Comparison of ENCODE assay signal across 8 mouse cellular contexts in the genomic region with DNA sequence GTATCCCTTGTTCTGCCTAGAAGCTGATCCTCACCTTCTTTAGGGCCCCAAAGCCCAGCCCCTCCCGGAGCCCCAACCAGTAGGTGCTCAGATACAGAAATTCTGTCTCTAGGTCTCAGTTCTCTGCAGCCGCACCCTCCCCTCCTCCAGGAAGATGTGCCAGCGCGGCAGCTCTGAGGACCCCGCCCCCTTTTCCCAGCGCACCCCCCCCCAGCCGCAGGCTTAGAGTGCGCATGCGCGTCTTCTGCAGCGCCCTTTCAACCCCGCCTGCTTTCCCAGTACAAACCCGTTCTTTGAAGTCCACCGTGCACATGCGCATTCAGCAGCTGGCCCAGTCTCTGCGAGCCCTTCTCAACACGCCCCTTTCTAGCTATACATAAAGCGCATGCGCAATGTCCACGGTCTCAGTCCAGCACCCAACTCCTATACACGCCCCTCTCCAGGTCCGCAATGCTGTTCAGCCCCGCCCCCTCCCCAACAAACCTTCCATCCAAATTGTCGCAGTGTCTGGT. TPM values are rescaled to one million over a fixed set of nuclear protein-coding genes. Genes with fewer than 3 reads are reported as not detected.
A peak's percentile ranks its signal among the peaks of the same experiment; 100 is the strongest.
DNase-seq lines count a peak whose midpoint lies in the region; ATAC-seq and TF ChIP-seq lines count a peak whose summit lies in the region.

No protein-coding gene starts in this region.

- H3K9me3 ChIP-seq in erythroblast, embryonic 14.5 days (ENCODE audit: control insufficient read depth, low read length) = no peaks in the 10 kb centered on the region
- no peaks in the 10 kb centered on the region for H3K9me3 ChIP-seq in embryonic facial prominence, embryonic 12.5 days
- H3K9me3 ChIP-seq in limb, embryonic 11.5 days (ENCODE audit: control insufficient read depth, low read length) = no peaks in the 10 kb centered on the region
- no peaks in the 10 kb centered on the region for H3K9me3 ChIP-seq in midbrain, embryonic 13.5 days

- H3K9ac ChIP-seq in embryonic facial prominence, embryonic 12.5 days = peak overlapping the region; percentile 42
- H3K9ac ChIP-seq in heart, adult 2 months (ENCODE audit: low read depth, low read length) = peak overlapping the region; percentile 50
- H3K9ac ChIP-seq in limb, embryonic 11.5 days (ENCODE audit: low read length) = no peak overlapping the region
- H3K9ac ChIP-seq in midbrain, embryonic 13.5 days (replicated peaks) = peak overlapping the region; percentile 59

- H3K4me2 ChIP-seq in embryonic facial prominence, embryonic 12.5 days (replicated peaks) = peak overlapping the region; percentile 63
- H3K4me2 ChIP-seq in limb, embryonic 11.5 days (ENCODE audit: low read depth, severe bottlenecking) = peak overlapping the region; percentile 43
- H3K4me2 ChIP-seq in midbrain, embryonic 13.5 days (replicated peaks) = peak overlapping the region; percentile 58

- no peaks in the 10 kb centered on the region; the same call in 1 of the 2 replicates for H3K36me3 ChIP-seq in erythroblast, embryonic 14.5 days (ENCODE audit: control insufficient read depth)
- peaks cover 28% of the 10 kb centered on the region for H3K36me3 ChIP-seq in embryonic facial prominence, embryonic 12.5 days
- H3K36me3 ChIP-seq in heart, adult 2 months (ENCODE audit: control insufficient read depth, insufficient read depth, low read length) = no peaks in the 10 kb centered on the region
- H3K36me3 ChIP-seq in kidney, adult 2 months (ENCODE audit: control insufficient read depth, insufficient read depth, low read length) = no peaks in the 10 kb centered on the region
- H3K36me3 ChIP-seq in limb, embryonic 11.5 days (ENCODE audit: control insufficient read depth, insufficient read depth, low read length) = no peaks in the 10 kb centered on the region
- H3K36me3 ChIP-seq in midbrain, embryonic 13.5 days = peaks cover 36% of the 10 kb centered on the region

- H3K27ac ChIP-seq in embryonic facial prominence, embryonic 12.5 days = peak overlapping the region; percentile 70
- peak overlapping the region; percentile 67 for H3K27ac ChIP-seq in heart, adult 2 months
- no peak overlapping the region for H3K27ac ChIP-seq in kidney, adult 2 months (ENCODE audit: insufficient read depth, low read depth, low read length)
- H3K27ac ChIP-seq in limb, embryonic 11.5 days (replicated peaks; ENCODE audit: low read depth, low read length) = no peak overlapping the region
- peak overlapping the region; percentile 83; the same call in 1 of the 2 replicates for H3K27ac ChIP-seq in midbrain, embryonic 13.5 days

- no peak for TF ChIP-seq POLR2A in heart, adult 2 months (IDR thresholded peaks at IDR 0.05; ENCODE audit: insufficient read depth, low read depth, low read length)
- TF ChIP-seq POLR2A in kidney, adult 2 months (IDR thresholded peaks at IDR 0.05; ENCODE audit: low read depth, low read length) = no peak

- intact Hi-C loops in heart, adult 2 months (cut with DNase I) = loop anchor here (5.0 to 10.0 kb wide), 2 partner anchors 218 to 284 kb away; a partner anchor contains a TSS

- TF ChIP-seq CTCF in heart, adult 2 months (IDR thresholded peaks at IDR 0.05) = no peak
- no peak for TF ChIP-seq CTCF in kidney, adult 2 months (conservative IDR thresholded peaks at IDR 0.05; ENCODE audit: insufficient read depth, insufficient read length, low read depth, low read length)

- 20% methylated on average over 24 of the region's 24 CpGs for WGBS in embryonic facial prominence, embryonic 12.5 days
- 14% methylated on average over 24 of the region's 24 CpGs for WGBS in heart, adult 2 months
- 2% methylated on average over 24 of the region's 24 CpGs for WGBS in kidney, adult 2 months
- 16% methylated on average over 22 of the region's 24 CpGs for WGBS in limb, embryonic 11.5 days
- WGBS in midbrain, embryonic 13.5 days = 27% methylated on average over 24 of the region's 24 CpGs

- no peaks in the 10 kb centered on the region for H3K79me2 ChIP-seq in heart, adult 2 months (replicated peaks; ENCODE audit: control insufficient read depth, insufficient read depth, low read length)

- H3K4me3 ChIP-seq in erythroblast, embryonic 14.5 days (replicated peaks) = peak overlapping the region; percentile 57
- H3K4me3 ChIP-seq in embryonic facial prominence, embryonic 12.5 days = peak overlapping the region; percentile 46
- H3K4me3 ChIP-seq in heart, adult 2 months = peak overlapping the region; percentile 54
- H3K4me3 ChIP-seq in kidney, adult 2 months (ENCODE audit: insufficient read depth, low read depth, low read length) = peak overlapping the region; percentile 50
- peak overlapping the region; percentile 47 for H3K4me3 ChIP-seq in limb, embryonic 11.5 days (ENCODE audit: low read depth, low read length)
- peak overlapping the region; percentile 51 for H3K4me3 ChIP-seq in midbrain, embryonic 13.5 days (replicated peaks)

- H3K4me1 ChIP-seq in erythroblast, embryonic 14.5 days (ENCODE audit: control insufficient read depth) = peaks cover 7% of the 10 kb centered on the region
- no peaks in the 10 kb centered on the region for H3K4me1 ChIP-seq in embryonic facial prominence, embryonic 12.5 days
- H3K4me1 ChIP-seq in heart, adult 2 months (ENCODE audit: control insufficient read depth, insufficient read depth, low read length) = no peaks in the 10 kb centered on the region
- H3K4me1 ChIP-seq in kidney, adult 2 months (ENCODE audit: control insufficient read depth, insufficient read depth, low read length) = no peaks in the 10 kb centered on the region
- H3K4me1 ChIP-seq in limb, embryonic 11.5 days (ENCODE audit: control insufficient read depth, insufficient read depth, low read length) = no peaks in the 10 kb centered on the region
- H3K4me1 ChIP-seq in midbrain, embryonic 13.5 days (replicated peaks) = peaks cover 8% of the 10 kb centered on the region

- no peak for ATAC-seq in erythroblast, adult 5-6 weeks (replicated peaks; ENCODE audit: low FRiP score, poor library complexity, severe bottlenecking)
- peak; percentile 94 for ATAC-seq in embryonic facial prominence, embryonic 12.5 days (ENCODE audit: insufficient number of reproducible peaks, insufficient read depth, low FRiP score, low TSS enrichment)
- ATAC-seq in limb, embryonic 11.5 days (ENCODE audit: insufficient number of reproducible peaks, low FRiP score, low TSS enrichment, low read depth) = peak; percentile 97
- ATAC-seq in midbrain, embryonic 13.5 days = peak; percentile 95

- no peak for TF ChIP-seq EP300 in heart, adult 2 months (IDR thresholded peaks at IDR 0.05; ENCODE audit: insufficient read depth, low read depth, low read length)

- H3K27me3 ChIP-seq in erythroblast, embryonic 14.5 days (ENCODE audit: control insufficient read depth) = no peaks in the 10 kb centered on the region; the same call in 1 of the 2 replicates
- 0 out of 2 replicates have a peak, but pooled peaks cover 5% of the 10 kb centered on the region for H3K27me3 ChIP-seq in embryonic facial prominence, embryonic 12.5 days
- H3K27me3 ChIP-seq in heart, adult 2 months (ENCODE audit: control insufficient read depth, insufficient read depth, low read length) = no peaks in the 10 kb centered on the region
- H3K27me3 ChIP-seq in kidney, adult 2 months (replicated peaks; ENCODE audit: control insufficient read depth, insufficient read depth, low read length) = no peaks in the 10 kb centered on the region
- H3K27me3 ChIP-seq in limb, embryonic 11.5 days (ENCODE audit: control insufficient read depth, insufficient read depth, low read length) = no peaks in the 10 kb centered on the region
- no peaks in the 10 kb centered on the region for H3K27me3 ChIP-seq in midbrain, embryonic 13.5 days

- peak; percentile 80 to 89 for DNase-seq in heart, adult 2 months
- peak; percentile 90 for DNase-seq in kidney, adult 2 months
- DNase-seq in limb, embryonic 11.5 days (ENCODE audit: low spot score) = peak; percentile 87
- peak; percentile 12 for DNase-seq in spleen, adult 12 weeks (ENCODE audit: low spot score)

RNA-seq across cellular contexts. Expression of a gene that starts 1.3 kb away (rescaled TPM):
- polyA plus RNA-seq in erythroblast, embryonic 14.5 days (2012) = 0.15 TPM in 2 replicates
- total RNA-seq in erythroblast, adult 5-6 weeks (2015; ENCODE audit: low replicate concordance) = 1.7 TPM in 1 of 2 replicates, not detected in the other
- total RNA-seq in erythroblast, adult 5-6 weeks (2017; ENCODE audit: low replicate concordance) = 2.4 and 2.5 TPM in 2 replicates
- polyA plus RNA-seq in embryonic facial prominence, embryonic 12.5 days (2016; fragmentation: Nextera tagmentation; extraction: Ambion mirVana) = 589 and 607 TPM in 2 replicates
- total RNA-seq in heart, adult 2 months (2021) = 10 to 100 TPM; 20.8 to 23.1 TPM
- 24.1 and 37.7 TPM in 2 replicates for polyA plus RNA-seq in heart, adult 2 months (2012; rRNA removed)
- 23.6 and 26.1 TPM in 2 replicates for polyA plus RNA-seq in kidney, adult 2 months (2012; rRNA removed)
- 494 TPM in 2 replicates for polyA plus RNA-seq in limb, embryonic 11.5 days (2014; fragmentation: Nextera tagmentation; extraction: Ambion mirVana)
- 339 and 348 TPM in 2 replicates for polyA plus RNA-seq in midbrain, embryonic 13.5 days (2015; fragmentation: Nextera tagmentation; extraction: Ambion mirVana)

Comparison
In these comparisons a context has a peak if more than half of its experiments do, and no peak if none do; other contexts are left out.
1. H3K27ac ChIP-seq: peak in embryonic facial prominence, embryonic 12.5 days (single experiment), heart, adult 2 months (single experiment) and midbrain, embryonic 13.5 days (single experiment); none in kidney, adult 2 months (single experiment) and limb, embryonic 11.5 days (single experiment).
2. DNase-seq: peak in every context shown above with its lines; median percentile 90 in kidney, adult 2 months; 87 in limb, embryonic 11.5 days; 84 in heart, adult 2 months; 12 in spleen, adult 12 weeks.
3. RNA of a gene that starts 1.3 kb away (polyA plus RNA-seq): 589 to 607 TPM in embryonic facial prominence, embryonic 12.5 days, 494 TPM in limb, embryonic 11.5 days, 339 to 348 TPM in midbrain, embryonic 13.5 days, 24.1 to 37.7 TPM in heart, adult 2 months and 23.6 to 26.1 TPM in kidney, adult 2 months; 0.15 TPM in erythroblast, embryonic 14.5 days; every median in the first group is over 10 times any median in the second.
4. Peak in every context shown above with its lines, with median percentiles within 50 percentile points of each other: H3K4me3 ChIP-seq and H3K4me2 ChIP-seq.